Mouse (Mus musculus): ENCODE results near the gene Casp1. TPM values are rescaled to one million over a fixed set of nuclear protein-coding genes. Genes with fewer than 3 reads are reported as not detected.

Casp1 gene
- polyA plus RNA-seq, 1 experiment from 2014 or later: 0.29 TPM

GRCm38 (mm10) chr9:5299132-5299381 lies 740 bp downstream of the Casp1 start:
- 81% methylated on average over 2 of the region's 2 CpGs for WGBS
- H3K9ac ChIP-seq (ENCODE audit: low read length): no peak overlapping the region
- no peaks in the 10 kb centered on the region for H3K36me3 ChIP-seq (ENCODE audit: control insufficient read depth, insufficient read depth, low read length)
- ATAC-seq (ENCODE audit: insufficient number of reproducible peaks, low FRiP score, low TSS enrichment, low read depth): no peak
- no peak overlapping the region for H3K4me3 ChIP-seq (ENCODE audit: low read depth, low read length)
- DNase-seq (ENCODE audit: low spot score): no peak
- no peak overlapping the region for H3K27ac ChIP-seq (replicated peaks; ENCODE audit: low read depth, low read length)
- H3K4me2 ChIP-seq (ENCODE audit: low read depth, severe bottlenecking): no peak overlapping the region
- no peaks in the 10 kb centered on the region for H3K27me3 ChIP-seq (ENCODE audit: control insufficient read depth, insufficient read depth, low read length)
- no peaks in the 10 kb centered on the region for H3K9me3 ChIP-seq (ENCODE audit: control insufficient read depth, low read length)
- no peaks in the 10 kb centered on the region for H3K4me1 ChIP-seq (ENCODE audit: control insufficient read depth, insufficient read depth, low read length)

GRCm38 (mm10) chr9:5308561-5308960 lies 10.2 kb downstream of the Casp1 start, which contains the start of gene Casp4:
TSS of gene Casp4 (plus strand) at chr9:5308828.
- ATAC-seq (ENCODE audit: insufficient number of reproducible peaks, low FRiP score, low TSS enrichment, low read depth) (no peak), DNase-seq (ENCODE audit: low spot score) (no peak)
- Histone ChIP-seq H3K36me3 (ENCODE audit: control insufficient read depth, insufficient read depth, low read length) (no peaks in the 10 kb centered on the region), H3K27ac (replicated peaks; ENCODE audit: low read depth, low read length) (no peak within 1 kb of the TSS), H3K9me3 (ENCODE audit: control insufficient read depth, low read length) (no peaks in the 10 kb centered on the region), H3K4me3 (ENCODE audit: low read depth, low read length) (no peak within 1 kb of the TSS), H3K4me2 (ENCODE audit: low read depth, severe bottlenecking) (no peak within 1 kb of the TSS), H3K27me3 (ENCODE audit: control insufficient read depth, insufficient read depth, low read length) (no peaks in the 10 kb centered on the region), H3K9ac (ENCODE audit: low read length) (no peak within 1 kb of the TSS), H3K4me1 (ENCODE audit: control insufficient read depth, insufficient read depth, low read length) (no peaks in the 10 kb centered on the region)
- WGBS: 60% methylated on average over 5 of the region's 5 CpGs

GRCm38 (mm10) chr9:5310112-5310511 lies 11.8 kb downstream of the Casp1 start:
- Histone ChIP-seq H3K9me3 (ENCODE audit: control insufficient read depth, low read length) (no peaks in the 10 kb centered on the region), H3K27ac (replicated peaks; ENCODE audit: low read depth, low read length) (no peak overlapping the region), H3K4me1 (ENCODE audit: control insufficient read depth, insufficient read depth, low read length) (no peaks in the 10 kb centered on the region), H3K27me3 (ENCODE audit: control insufficient read depth, insufficient read depth, low read length) (no peaks in the 10 kb centered on the region), H3K36me3 (ENCODE audit: control insufficient read depth, insufficient read depth, low read length) (no peaks in the 10 kb centered on the region), H3K4me3 (ENCODE audit: low read depth, low read length) (no peak overlapping the region), H3K9ac (ENCODE audit: low read length) (no peak overlapping the region), H3K4me2 (ENCODE audit: low read depth, severe bottlenecking) (no peak overlapping the region)
- ATAC-seq (ENCODE audit: insufficient number of reproducible peaks, low FRiP score, low TSS enrichment, low read depth) (no peak), DNase-seq (ENCODE audit: low spot score) (no peak)

- 63% methylated on average over 4 of the region's 4 CpGs for WGBS
- H3K9me3 ChIP-seq (ENCODE audit: control insufficient read depth, low read length): no peaks in the 10 kb centered on the region
- no peak for ATAC-seq (ENCODE audit: insufficient number of reproducible peaks, low FRiP score, low TSS enrichment, low read depth)
- no peak overlapping the region for H3K9ac ChIP-seq (ENCODE audit: low read length)
- H3K4me1 ChIP-seq (ENCODE audit: control insufficient read depth, insufficient read depth, low read length): no peaks in the 10 kb centered on the region
- no peak for DNase-seq (ENCODE audit: low spot score)
- no peak overlapping the region for H3K4me3 ChIP-seq (ENCODE audit: low read depth, low read length)
- H3K27me3 ChIP-seq (ENCODE audit: control insufficient read depth, insufficient read depth, low read length): no peaks in the 10 kb centered on the region
- no peak overlapping the region for H3K27ac ChIP-seq (replicated peaks; ENCODE audit: low read depth, low read length)
- H3K36me3 ChIP-seq (ENCODE audit: control insufficient read depth, insufficient read depth, low read length): no peaks in the 10 kb centered on the region
- no peak overlapping the region for H3K4me2 ChIP-seq (ENCODE audit: low read depth, severe bottlenecking)
Measured at GRCm38 (mm10) chr9:5311435-5311834, 13.1 kb downstream of the Casp1 start.

- H3K9me3 ChIP-seq (ENCODE audit: control insufficient read depth, low read length): no peaks in the 10 kb centered on the region
- H3K4me1 ChIP-seq (ENCODE audit: control insufficient read depth, insufficient read depth, low read length): no peaks in the 10 kb centered on the region
- H3K27me3 ChIP-seq (ENCODE audit: control insufficient read depth, insufficient read depth, low read length): no peaks in the 10 kb centered on the region
- no peaks in the 10 kb centered on the region for H3K36me3 ChIP-seq (ENCODE audit: control insufficient read depth, insufficient read depth, low read length)
- H3K4me3 ChIP-seq (ENCODE audit: low read depth, low read length): no peak overlapping the region
- no peak overlapping the region for H3K27ac ChIP-seq (replicated peaks; ENCODE audit: low read depth, low read length)
- no peak overlapping the region for H3K4me2 ChIP-seq (ENCODE audit: low read depth, severe bottlenecking)
- DNase-seq (ENCODE audit: low spot score) (no peak), ATAC-seq (ENCODE audit: insufficient number of reproducible peaks, low FRiP score, low TSS enrichment, low read depth) (no peak)
- WGBS: 78% methylated on average over 3 of the region's 3 CpGs
- no peak overlapping the region for H3K9ac ChIP-seq (ENCODE audit: low read length)
Measured at GRCm38 (mm10) chr9:5328204-5328603, 29.9 kb downstream of the Casp1 start.

- H3K36me3 ChIP-seq (ENCODE audit: control insufficient read depth, insufficient read depth, low read length): no peaks in the 10 kb centered on the region
- no peaks in the 10 kb centered on the region for H3K4me1 ChIP-seq (ENCODE audit: control insufficient read depth, insufficient read depth, low read length)
- H3K27ac ChIP-seq (replicated peaks; ENCODE audit: low read depth, low read length): no peak overlapping the region
- no peaks in the 10 kb centered on the region for H3K9me3 ChIP-seq (ENCODE audit: control insufficient read depth, low read length)
- H3K4me2 ChIP-seq (ENCODE audit: low read depth, severe bottlenecking): no peak overlapping the region
- H3K4me3 ChIP-seq (ENCODE audit: low read depth, low read length): no peak overlapping the region
- no peak overlapping the region for H3K9ac ChIP-seq (ENCODE audit: low read length)
- ATAC-seq (ENCODE audit: insufficient number of reproducible peaks, low FRiP score, low TSS enrichment, low read depth) (no peak), DNase-seq (ENCODE audit: low spot score) (no peak)
- no peaks in the 10 kb centered on the region for H3K27me3 ChIP-seq (ENCODE audit: control insufficient read depth, insufficient read depth, low read length)
Measured at GRCm38 (mm10) chr9:5332441-5332840, 34.1 kb downstream of the Casp1 start.

GRCm38 (mm10) chr9:5333422-5333821 lies 35.1 kb downstream of the Casp1 start:
- Histone ChIP-seq H3K27me3 (ENCODE audit: control insufficient read depth, insufficient read depth, low read length) (no peaks in the 10 kb centered on the region), H3K9me3 (ENCODE audit: control insufficient read depth, low read length) (no peaks in the 10 kb centered on the region), H3K4me3 (ENCODE audit: low read depth, low read length) (no peak overlapping the region), H3K9ac (ENCODE audit: low read length) (no peak overlapping the region), H3K27ac (replicated peaks; ENCODE audit: low read depth, low read length) (no peak overlapping the region), H3K4me2 (ENCODE audit: low read depth, severe bottlenecking) (no peak overlapping the region), H3K36me3 (ENCODE audit: control insufficient read depth, insufficient read depth, low read length) (no peaks in the 10 kb centered on the region), H3K4me1 (ENCODE audit: control insufficient read depth, insufficient read depth, low read length) (no peaks in the 10 kb centered on the region)
- WGBS: 95% methylated on average over 1 of the region's 1 CpGs
- DNase-seq (ENCODE audit: low spot score) (no peak), ATAC-seq (ENCODE audit: insufficient number of reproducible peaks, low FRiP score, low TSS enrichment, low read depth) (no peak)

GRCm38 (mm10) chr9:5343092-5343491 lies 44.8 kb downstream of the Casp1 start:
- Histone ChIP-seq H3K9me3 (ENCODE audit: control insufficient read depth, low read length) (no peaks in the 10 kb centered on the region), H3K4me2 (ENCODE audit: low read depth, severe bottlenecking) (no peak overlapping the region), H3K4me1 (ENCODE audit: control insufficient read depth, insufficient read depth, low read length) (no peaks in the 10 kb centered on the region), H3K27me3 (ENCODE audit: control insufficient read depth, insufficient read depth, low read length) (no peaks in the 10 kb centered on the region), H3K4me3 (ENCODE audit: low read depth, low read length) (no peak overlapping the region), H3K36me3 (ENCODE audit: control insufficient read depth, insufficient read depth, low read length) (no peaks in the 10 kb centered on the region), H3K27ac (replicated peaks; ENCODE audit: low read depth, low read length) (no peak overlapping the region), H3K9ac (ENCODE audit: low read length) (no peak overlapping the region)
- DNase-seq (ENCODE audit: low spot score): no peak
- WGBS: 84% methylated on average over 1 of the region's 1 CpGs
- no peak for ATAC-seq (ENCODE audit: insufficient number of reproducible peaks, low FRiP score, low TSS enrichment, low read depth)

GRCm38 (mm10) chr9:5344090-5344489 lies 45.8 kb downstream of the Casp1 start:
- Histone ChIP-seq H3K4me1 (ENCODE audit: control insufficient read depth, insufficient read depth, low read length) (no peaks in the 10 kb centered on the region), H3K9me3 (ENCODE audit: control insufficient read depth, low read length) (no peaks in the 10 kb centered on the region), H3K4me2 (ENCODE audit: low read depth, severe bottlenecking) (no peak overlapping the region), H3K27ac (replicated peaks; ENCODE audit: low read depth, low read length) (no peak overlapping the region), H3K9ac (ENCODE audit: low read length) (no peak overlapping the region), H3K36me3 (ENCODE audit: control insufficient read depth, insufficient read depth, low read length) (no peaks in the 10 kb centered on the region), H3K27me3 (ENCODE audit: control insufficient read depth, insufficient read depth, low read length) (no peaks in the 10 kb centered on the region), H3K4me3 (ENCODE audit: low read depth, low read length) (no peak overlapping the region)
- DNase-seq (ENCODE audit: low spot score): no peak
- no peak for ATAC-seq (ENCODE audit: insufficient number of reproducible peaks, low FRiP score, low TSS enrichment, low read depth)
- 92% methylated on average over 4 of the region's 4 CpGs for WGBS

Measured in limb, embryonic 11.5 days (tissue).